Mouse (Mus musculus): ENCODE measurements around the gene Ccdc24.

The Ccdc24 gene

DNA sequence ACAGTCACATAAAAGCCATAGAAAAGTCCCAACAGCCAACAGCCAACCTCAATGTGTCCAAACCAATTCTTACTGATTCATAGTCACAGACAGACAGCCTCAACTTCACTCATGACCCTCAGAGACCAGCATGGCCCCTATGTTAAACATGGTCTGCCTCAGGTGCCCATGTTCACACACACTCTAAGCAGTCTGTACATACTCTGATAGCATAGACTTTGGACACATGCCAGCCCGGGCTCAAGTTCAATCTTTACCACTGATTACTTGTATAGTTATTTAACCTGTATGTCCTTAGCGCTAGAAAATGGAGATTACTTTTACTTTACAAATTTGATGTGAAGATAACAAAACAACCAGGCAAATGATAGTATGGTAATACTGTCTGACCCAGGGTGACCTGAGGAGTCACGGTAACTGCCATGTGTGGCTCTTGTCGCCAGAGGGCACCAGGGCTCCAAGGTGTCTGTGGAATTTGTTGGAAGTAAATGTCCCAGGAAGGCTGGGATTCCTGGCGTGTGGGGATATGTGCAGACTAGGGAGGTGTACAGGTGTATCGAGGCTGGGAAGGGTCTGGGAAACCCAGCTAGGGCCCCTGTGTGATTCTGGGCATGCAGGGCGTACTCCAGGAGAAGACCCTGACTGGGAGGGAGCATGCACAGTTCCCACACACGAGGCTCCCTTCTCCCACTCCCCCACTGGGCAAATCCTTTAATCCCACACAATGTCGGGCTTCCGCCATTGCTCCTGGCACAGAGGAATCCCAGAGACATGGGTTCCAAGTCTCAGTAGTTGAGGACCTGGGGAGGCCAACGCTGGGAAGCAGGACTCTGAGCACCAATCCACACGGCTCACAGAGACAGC, 42.9 kb downstream of the Ccdc24 start:
- DNase-seq (ENCODE audit: low spot score): peak; percentile 69

DNA sequence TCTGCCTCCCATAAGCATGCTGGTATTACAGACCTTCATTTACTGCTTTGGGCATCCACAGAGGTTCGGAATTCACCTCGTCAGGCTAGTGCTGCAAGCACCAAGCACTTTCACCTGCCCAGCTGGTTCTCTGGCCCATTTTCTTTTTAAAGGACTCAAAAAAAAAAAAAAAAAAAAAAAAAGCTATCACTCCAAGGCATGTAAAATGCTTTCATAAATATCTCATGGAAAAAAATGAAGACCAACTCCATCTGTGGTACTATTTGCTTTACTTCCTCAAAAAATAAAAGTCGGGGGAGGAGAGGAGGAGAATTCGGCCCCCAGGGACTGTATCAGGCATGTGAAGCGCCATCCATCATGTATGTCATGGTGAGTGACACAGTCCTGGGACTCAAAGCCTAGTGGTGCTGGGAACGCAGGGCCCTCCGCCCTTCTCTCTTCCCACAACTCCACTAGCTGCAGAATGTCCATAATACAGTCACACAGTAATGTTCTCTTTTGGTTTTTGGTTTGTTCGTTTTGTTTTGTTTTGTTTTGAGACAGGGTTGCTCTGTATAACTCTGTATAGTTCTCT, 43.7 kb downstream of the Ccdc24 start:
- DNase-seq (ENCODE audit: low spot score): no peak

DNA sequence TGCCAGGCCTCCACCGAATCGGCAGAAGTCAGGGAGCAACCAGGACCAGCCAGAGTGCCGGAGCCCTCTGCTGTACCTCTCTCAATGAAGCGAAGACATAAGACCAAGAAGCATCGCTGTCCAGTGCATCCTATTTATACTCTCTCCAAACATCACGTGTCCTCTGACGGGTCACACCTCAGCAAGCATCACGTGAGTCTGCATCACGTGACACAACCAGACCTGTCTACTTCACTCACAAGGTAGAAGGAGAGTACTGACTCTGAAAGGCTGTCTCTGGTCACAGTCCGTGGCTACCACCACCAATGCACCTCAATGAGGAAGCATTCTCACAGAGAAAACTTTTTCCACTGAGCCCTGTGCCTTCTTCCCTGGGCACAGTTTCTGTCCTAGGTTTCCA, 54.3 kb downstream of the Ccdc24 start:
- DNase-seq (ENCODE audit: low spot score): no peak

- DNase-seq (ENCODE audit: low spot score): no peak
Observed at GRCm38 (mm10) chr4:117816776-117817175, 55.6 kb downstream of the Ccdc24 start.
